Mouse (Mus musculus) ES-Bruce4 (cell line): ENCODE measurements around the gene Mylk. TPM values are rescaled to one million over a fixed set of nuclear protein-coding genes. Genes with fewer than 3 reads are reported as not detected.

Source experiments
- H3K27ac ChIP-seq: 2 replicates; pipeline ENCODE4 v1.5.1; 2012; ENCODE audit warnings: low read length, inconsistent platforms; ENCODE audit not compliant: insufficient read depth
- H3K27me3 ChIP-seq: 2 replicates; pipeline ENCODE4 v1.6.1; 2012; ENCODE audit warnings: mild to moderate bottlenecking, low read length, inconsistent platforms; ENCODE audit not compliant: control insufficient read depth, poor library complexity, insufficient read depth, severe bottlenecking
- H3K36me3 ChIP-seq: 2 replicates; pipeline ENCODE4 v1.6.1; 2012; ENCODE audit warnings: inconsistent platforms, mild to moderate bottlenecking, low read length, moderate library complexity; ENCODE audit not compliant: control insufficient read depth, poor library complexity, insufficient read depth, severe bottlenecking
- H3K4me1 ChIP-seq: one replicate; pipeline ENCODE4 v1.8.1; 2011; ENCODE audit warnings: low read length; ENCODE audit not compliant: control insufficient read depth, insufficient read depth
- H3K4me3 ChIP-seq: 2 replicates; pipeline ENCODE4 v1.5.1; 2011; ENCODE audit warnings: low read depth, mild to moderate bottlenecking, low read length
- H3K9ac ChIP-seq: 2 replicates; pipeline ENCODE4 v1.6.1; 2012; ENCODE audit warnings: low read depth, mild to moderate bottlenecking, inconsistent platforms; ENCODE audit not compliant: poor library complexity, severe bottlenecking
- H3K9me3 ChIP-seq: replicated peaks from 2 replicates; pipeline ENCODE4 v1.6.1; 2012; ENCODE audit warnings: mild to moderate bottlenecking, low read length, inconsistent platforms; ENCODE audit not compliant: control insufficient read depth, poor library complexity, insufficient read depth, severe bottlenecking
- CTCF ChIP-seq: IDR thresholded peaks from one replicate; pipeline ENCODE4 v1.8.1; 2011; ENCODE audit warnings: low read depth, low read length
- EP300 ChIP-seq: IDR thresholded peaks from 2 replicates; pipeline ENCODE4 v1.6.1; 2011; ENCODE audit warnings: low read depth, low read length; ENCODE audit not compliant: insufficient read depth
- POLR2A ChIP-seq: IDR thresholded peaks from one replicate; pipeline ENCODE4 v1.8.1; 2011; ENCODE audit warnings: low read length; ENCODE audit not compliant: insufficient read depth
- polyA plus RNA-seq: library from polyadenylated mRNA; stranded (reverse); fragments of >200 nt; gene quantifications from 2 replicates; pipeline ENCODE4 v1.2.4, GENCODE M21; 2011; ENCODE audit warnings: low read depth; ENCODE audit not compliant: missing spikeins, insufficient read depth, insufficient read length

Mylk gene
- polyA plus RNA-seq, 1 experiment: 1.4 TPM

DNA sequence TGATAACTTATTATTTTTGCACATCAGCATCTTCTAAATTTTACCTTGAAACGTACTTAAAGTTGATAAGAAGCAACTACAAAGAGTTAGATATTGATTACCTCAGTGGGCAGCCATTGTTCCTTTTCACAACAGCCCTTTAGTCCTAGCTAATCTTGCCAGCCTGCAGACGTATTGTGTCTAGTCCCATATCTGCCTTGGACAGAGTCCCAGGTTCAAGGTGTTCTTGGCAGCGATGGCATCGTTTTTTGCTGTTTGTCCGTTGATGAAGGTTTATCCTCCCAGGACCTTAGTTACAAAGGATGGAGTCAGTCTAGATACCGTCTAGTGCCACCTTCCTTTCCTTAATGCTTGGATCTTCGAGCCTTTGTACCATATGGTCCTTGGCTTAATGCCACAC lies 69.6 kb downstream of the Mylk start:
- no peak overlapping the region for H3K27ac ChIP-seq
- H3K36me3 ChIP-seq: no peaks in the 10 kb centered on the region
- H3K4me3 ChIP-seq: no peak overlapping the region
- no peaks in the 10 kb centered on the region for H3K4me1 ChIP-seq
- no peak overlapping the region for H3K9ac ChIP-seq
- TF ChIP-seq CTCF (no peak), EP300 (no peak), POLR2A (no peak)
- H3K27me3 ChIP-seq: no peaks in the 10 kb centered on the region
- H3K9me3 ChIP-seq: no peaks in the 10 kb centered on the region

GRCm38 (mm10) chr16:34816548-34816947 lies 71.5 kb downstream of the Mylk start:
- Histone ChIP-seq H3K9ac (no peak overlapping the region), H3K4me3 (no peak overlapping the region), H3K27ac (no peak overlapping the region), H3K9me3 (no peaks in the 10 kb centered on the region), H3K36me3 (no peaks in the 10 kb centered on the region), H3K4me1 (no peaks in the 10 kb centered on the region), H3K27me3 (no peaks in the 10 kb centered on the region)
- TF ChIP-seq EP300 (no peak), CTCF (no peak), POLR2A (no peak)

DNA sequence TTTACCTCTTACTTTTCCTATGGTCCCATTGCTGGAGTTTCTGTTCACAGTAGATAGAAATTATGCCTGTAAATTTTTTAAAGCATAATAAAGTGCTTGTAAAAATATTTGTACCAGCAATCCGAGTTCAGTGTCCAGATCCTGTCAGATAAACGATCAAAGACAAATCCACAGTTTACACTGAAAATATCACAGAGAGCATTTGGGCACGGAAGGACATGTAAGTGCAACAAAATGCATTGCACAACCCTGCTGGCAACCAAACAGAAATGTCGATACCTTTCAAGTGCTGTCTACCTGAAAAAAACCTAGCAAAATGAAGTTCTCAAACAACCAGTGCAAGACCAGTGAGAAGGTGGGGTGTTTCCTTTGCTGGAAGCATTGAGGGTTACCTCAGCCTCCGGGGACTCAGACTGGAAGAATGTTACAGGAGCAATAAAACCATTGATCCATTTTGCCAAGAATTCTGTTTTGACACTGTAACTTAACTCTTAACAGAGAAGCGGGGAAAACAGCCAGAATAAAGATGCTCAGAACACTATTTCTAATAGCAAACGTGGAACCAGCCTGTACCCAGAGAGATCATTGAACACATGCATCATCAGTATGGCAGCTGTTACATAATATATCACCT lies 80.2 kb downstream of the Mylk start:
- Histone ChIP-seq H3K9ac (no peak overlapping the region), H3K4me3 (no peak overlapping the region), H3K27me3 (no peaks in the 10 kb centered on the region), H3K4me1 (no peaks in the 10 kb centered on the region), H3K27ac (no peak overlapping the region), H3K36me3 (no peaks in the 10 kb centered on the region), H3K9me3 (no peaks in the 10 kb centered on the region)
- TF ChIP-seq CTCF (no peak), POLR2A (no peak), EP300 (no peak)

DNA sequence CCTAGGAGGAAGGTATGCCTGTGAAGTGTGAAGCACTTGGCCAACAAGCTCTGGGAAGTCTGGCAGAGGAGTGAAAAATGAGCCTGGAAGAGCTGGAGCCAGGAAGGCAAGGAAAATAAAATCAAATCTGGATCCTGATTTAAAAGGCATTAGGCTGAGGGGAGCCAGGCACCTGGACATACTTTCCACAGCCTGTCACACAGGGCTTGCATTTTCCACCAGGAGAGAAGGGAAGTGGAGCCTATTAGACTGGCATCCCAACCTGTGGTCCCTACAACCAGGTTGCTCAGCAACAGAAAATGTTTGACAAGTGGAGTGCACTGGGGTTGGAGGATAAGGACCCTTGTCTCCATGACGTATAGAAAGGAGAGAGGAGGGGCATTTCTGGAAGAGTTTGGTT lies 89.5 kb downstream of the Mylk start:
- TF ChIP-seq EP300 (no peak), POLR2A (no peak), CTCF (no peak)
- Histone ChIP-seq H3K27ac (no peak overlapping the region), H3K4me3 (no peak overlapping the region), H3K4me1 (no peaks in the 10 kb centered on the region), H3K27me3 (no peaks in the 10 kb centered on the region), H3K9ac (no peak overlapping the region), H3K9me3 (no peaks in the 10 kb centered on the region), H3K36me3 (no peaks in the 10 kb centered on the region)

GRCm38 (mm10) chr16:34839004-34839703 lies 94.1 kb downstream of the Mylk start:
- H3K4me3 ChIP-seq: no peak overlapping the region
- no peaks in the 10 kb centered on the region for H3K36me3 ChIP-seq
- H3K27me3 ChIP-seq: no peaks in the 10 kb centered on the region
- H3K4me1 ChIP-seq: no peaks in the 10 kb centered on the region
- no peak overlapping the region for H3K9ac ChIP-seq
- no peak for TF ChIP-seq EP300
- TF ChIP-seq POLR2A: no peak
- TF ChIP-seq CTCF: no peak
- H3K27ac ChIP-seq: no peak overlapping the region
- no peaks in the 10 kb centered on the region for H3K9me3 ChIP-seq

- Histone ChIP-seq H3K9me3 (no peaks in the 10 kb centered on the region), H3K27me3 (no peaks in the 10 kb centered on the region), H3K9ac (no peak overlapping the region), H3K36me3 (no peaks in the 10 kb centered on the region), H3K27ac (no peak overlapping the region), H3K4me1 (no peaks in the 10 kb centered on the region), H3K4me3 (no peak overlapping the region)
- no peak for TF ChIP-seq CTCF
- TF ChIP-seq POLR2A: no peak
- TF ChIP-seq EP300: no peak
These were observed 94.8 kb downstream of the Mylk start for GRCm38 (mm10) chr16:34839704-34840331.
